Mouse (Mus musculus): ENCODE results near the gene Wbp1. TPM values are rescaled to one million over a fixed set of nuclear protein-coding genes. Genes with fewer than 3 reads are reported as not detected.
A peak's percentile ranks its signal among the peaks of the same experiment; 100 is the strongest.

The Wbp1 gene
- total RNA-seq, 2 experiments from 2014 or later: 68.6 to 72.7 TPM

GRCm38 (mm10) chr6:83086121-83087035 lies 35.0 kb downstream of the Wbp1 start, which contains the start of gene Lbx2:
TSS of gene Lbx2 (plus strand) at chr6:83086367.
- DNase-seq (ENCODE audit: low spot score in 2 of 2): no peak

DNA sequence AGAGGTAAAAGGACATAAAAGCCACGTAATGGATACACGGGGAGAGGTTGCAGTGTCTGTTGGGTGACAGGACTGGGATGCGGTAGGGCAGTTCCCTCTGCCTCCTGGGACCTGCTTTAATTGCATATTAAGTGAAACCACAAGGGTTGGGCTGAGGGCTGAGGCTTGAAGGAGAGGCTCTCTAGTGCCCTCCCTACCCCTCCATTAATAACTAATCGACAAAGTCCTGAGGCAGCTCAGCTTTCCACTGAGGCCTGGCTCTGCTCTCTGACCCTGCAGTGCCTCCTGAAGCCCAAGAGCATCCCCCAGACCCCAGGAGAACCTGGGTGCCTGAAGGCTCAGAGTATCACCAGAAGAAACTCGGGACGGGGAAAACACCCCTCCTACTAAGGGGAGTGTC lies 36.9 kb downstream of the Wbp1 start:
- no peak for DNase-seq (ENCODE audit: low spot score in 2 of 2)

GRCm38 (mm10) chr6:83083497-83083896 lies 37.9 kb downstream of the Wbp1 start:
- DNase-seq (ENCODE audit: low spot score in 2 of 2): no peak

DNA sequence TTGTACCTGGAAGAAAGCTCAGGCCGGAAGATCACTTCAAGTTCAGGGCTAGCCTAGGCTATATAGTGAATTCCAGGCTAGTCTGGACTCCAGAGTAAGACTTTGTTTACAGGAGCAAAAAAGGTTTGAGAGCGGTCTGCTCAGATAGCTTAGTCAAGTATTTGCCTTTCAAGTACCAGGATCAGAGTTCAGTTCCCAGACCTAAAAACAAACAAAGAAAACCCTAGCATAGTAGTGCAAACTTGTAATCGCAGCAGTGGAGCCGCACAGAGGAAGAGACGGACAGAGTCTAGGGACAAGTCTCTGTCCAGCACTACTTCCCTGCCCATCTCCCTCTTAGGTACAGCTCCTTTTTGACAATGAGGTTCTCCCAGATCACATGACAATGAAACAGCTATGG lies 41.1 kb downstream of the Wbp1 start:
- DNase-seq (ENCODE audit: low spot score in 2 of 2): no peak

DNA sequence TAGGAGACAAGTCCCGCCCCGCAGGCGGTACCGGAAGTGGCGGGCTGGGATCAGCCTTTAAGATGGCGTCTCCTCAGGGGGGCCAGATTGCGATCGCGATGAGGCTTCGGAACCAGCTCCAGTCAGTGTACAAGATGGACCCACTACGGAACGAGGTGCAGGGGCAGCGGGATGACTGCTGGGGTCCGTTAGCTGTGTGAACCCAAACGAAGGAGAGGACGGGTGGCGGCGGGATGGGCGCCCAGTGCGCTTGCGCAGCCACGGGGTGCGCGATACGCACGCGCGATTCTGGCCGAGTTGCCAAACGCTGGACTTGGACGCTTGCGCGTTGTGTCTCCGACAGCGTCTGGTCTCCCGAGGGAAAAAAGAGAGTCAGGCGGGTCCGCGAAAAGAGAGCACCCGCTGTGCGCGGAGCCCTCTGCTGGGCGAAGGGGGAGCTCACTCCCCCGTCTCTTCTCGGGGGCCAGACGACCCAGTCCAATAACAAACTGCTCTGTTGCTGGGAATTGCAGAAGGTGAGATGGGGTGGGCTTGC lies 43.0 kb downstream of the Wbp1 start:
- DNase-seq (ENCODE audit: low spot score in 2 of 2): peak; percentile 100

GRCm38 (mm10) chr6:83077630-83078323 lies 43.6 kb downstream of the Wbp1 start, which contains the start of gene Pcgf1:
TSS of gene Pcgf1 (plus strand) at chr6:83077869.
- peak in 1 of 2 experiments; percentile 52 for DNase-seq (ENCODE audit: low spot score in 2 of 2)

DNA sequence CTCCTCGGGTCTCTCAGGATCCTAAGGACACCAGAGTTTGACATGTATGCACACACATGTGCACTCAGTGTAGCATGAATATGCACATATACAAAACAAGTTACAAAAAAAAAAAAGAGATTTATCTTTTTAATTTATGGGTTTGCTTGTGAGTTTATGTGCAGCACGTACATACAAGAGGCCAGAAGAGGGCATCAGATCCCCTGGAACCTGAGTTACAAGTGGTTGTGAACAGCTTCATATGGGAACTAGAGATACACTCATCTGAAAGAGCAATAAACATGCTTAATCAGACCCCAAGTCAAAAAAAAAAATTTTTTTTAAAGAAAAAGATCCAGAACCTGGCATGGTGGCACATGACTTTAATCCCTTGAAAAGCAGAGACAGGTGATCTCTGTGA lies 46.4 kb downstream of the Wbp1 start:
- no peak for DNase-seq (ENCODE audit: low spot score in 2 of 2)

DNA sequence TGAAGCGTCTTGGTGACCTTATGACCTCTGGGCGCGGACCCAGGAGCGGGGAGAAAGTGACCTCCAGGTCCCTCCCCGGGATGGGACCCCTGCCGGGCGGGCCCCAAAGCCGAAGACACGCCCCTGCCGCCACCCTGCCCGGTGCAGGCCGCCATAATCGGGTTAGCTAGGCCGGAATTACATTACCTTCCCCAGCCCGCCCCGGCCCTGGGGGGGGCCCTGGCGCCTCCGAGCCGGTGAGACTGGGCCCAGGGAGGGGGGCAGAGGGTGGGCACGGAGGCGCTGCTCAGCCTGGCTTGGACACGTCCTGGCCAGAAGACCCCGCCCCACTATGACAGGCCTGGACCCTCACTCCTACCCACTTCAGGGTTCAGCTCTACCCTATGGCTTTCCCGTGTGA lies 50.1 kb downstream of the Wbp1 start:
- DNase-seq (ENCODE audit: low spot score in 2 of 2): no peak

DNA sequence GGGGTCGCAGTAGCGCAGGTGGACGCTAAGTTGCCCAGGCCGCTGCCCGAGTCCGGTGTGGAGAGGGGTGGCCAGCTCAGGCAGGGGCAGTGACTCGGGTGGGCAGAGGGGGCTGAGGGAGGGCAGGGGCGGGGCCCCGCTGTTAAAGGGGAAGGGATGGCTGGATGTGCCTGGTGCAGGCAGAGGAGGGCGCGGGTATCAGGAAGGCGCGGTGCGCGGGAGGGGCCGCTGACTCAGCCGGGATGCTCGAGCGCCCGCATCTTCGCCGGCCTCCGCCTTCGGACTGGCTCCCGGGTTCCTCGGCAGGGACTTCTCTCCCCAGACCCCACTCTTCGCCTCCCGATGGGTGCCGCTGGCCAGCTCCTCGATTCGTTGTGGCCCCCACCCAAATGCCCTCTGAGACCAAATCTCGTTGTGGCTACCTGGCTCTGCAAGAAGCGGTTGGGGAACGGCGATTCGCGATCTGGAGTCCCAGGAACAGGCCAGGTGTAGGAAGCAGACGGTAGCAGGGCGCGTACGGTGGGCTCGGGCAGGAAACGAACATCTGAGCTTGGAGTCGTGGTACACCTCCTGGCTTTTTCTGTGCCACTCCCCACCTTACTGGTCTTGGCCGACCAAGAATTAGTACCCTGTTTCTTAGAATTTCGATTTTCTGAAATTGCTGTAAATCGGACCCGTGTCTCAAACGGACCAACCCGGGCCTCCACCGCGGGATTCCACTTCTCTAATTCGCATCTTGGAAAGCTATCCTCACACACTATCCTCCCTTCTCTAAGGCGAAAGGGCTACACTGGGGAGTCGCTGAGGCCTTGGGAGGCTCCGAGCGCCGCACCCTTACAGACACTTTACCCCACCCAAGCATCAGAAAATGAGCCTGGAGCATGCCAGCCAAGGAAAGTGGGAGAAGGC lies 50.8 kb downstream of the Wbp1 start:
- peak; percentile 56 to 65 for DNase-seq (ENCODE audit: low spot score in 2 of 2)

- no peak for DNase-seq (ENCODE audit: low spot score in 2 of 2)
Observed at GRCm38 (mm10) chr6:83070247-83070310, 51.3 kb downstream of the Wbp1 start, which contains the start of gene Tlx2. TSS of gene Tlx2 (minus strand) at chr6:83070293.

DNA sequence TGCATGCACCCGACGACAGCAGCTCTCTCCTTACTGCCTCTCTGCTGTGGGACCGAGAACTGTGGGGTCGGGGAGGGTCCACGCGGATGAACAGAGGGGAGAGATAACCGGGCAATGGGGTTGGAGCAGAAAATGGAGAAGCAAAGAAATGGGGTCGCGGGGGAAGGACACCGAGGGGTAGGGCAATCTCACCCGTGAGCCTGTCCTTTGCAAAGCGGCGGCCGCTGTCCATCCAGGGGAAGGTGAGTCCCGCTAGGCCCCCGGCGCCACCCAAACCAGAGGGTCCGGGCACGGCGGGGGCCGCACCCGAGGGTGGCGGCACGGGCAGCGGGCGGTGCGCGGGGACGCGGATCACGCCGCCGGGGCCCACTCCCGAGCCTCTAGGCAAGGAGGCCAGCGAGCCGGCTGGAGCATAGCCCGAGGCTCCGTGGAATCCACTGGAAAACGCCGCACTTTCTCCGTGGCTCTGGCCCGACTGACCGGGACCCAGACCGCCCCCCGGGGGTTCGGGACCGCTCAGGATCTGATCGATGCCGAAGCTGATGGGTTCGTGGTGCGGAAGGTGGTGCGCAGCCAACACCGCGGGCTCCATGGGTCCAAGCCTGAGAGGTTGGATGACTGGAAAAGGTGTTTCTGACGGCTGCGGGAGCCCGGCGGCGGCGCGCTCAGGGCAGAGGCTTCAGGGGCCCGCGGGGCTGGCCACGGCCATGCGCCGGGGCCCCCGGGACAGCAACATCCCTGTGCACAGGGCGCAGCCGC lies 51.7 kb downstream of the Wbp1 start:
- DNase-seq (ENCODE audit: low spot score in 2 of 2): no peak

Small RNA genes within 50 kb of the gene (microRNA-seq; reads per million reads assigned to microRNA genes)
- 0 reads per million in 2 experiments for gene Mir3470a

Other genes starting within 250 kb of the Wbp1 start
- gene Sema4f, start 181.8 kb downstream of the Wbp1 start, total RNA-seq (2021): 10 to 100 TPM; 43.2 to 47.0 TPM
- not detected for gene M1ap, start 174.7 kb downstream of the Wbp1 start, total RNA-seq (2021)
- gene Dok1, start 88.1 kb downstream of the Wbp1 start, total RNA-seq (2021): 1 to 10 TPM; 1.6 to 2.4 TPM
- gene Loxl3, start 87.4 kb downstream of the Wbp1 start, total RNA-seq (2021): 1 to 10 TPM; 3.0 to 5.7 TPM
- gene Aup1, start 67.0 kb downstream of the Wbp1 start, total RNA-seq (2021): 100 to 1,000 TPM in 1 of 2 experiments, 10 to 100 TPM in 1; 92.7 to 115 TPM
- gene Htra2, start 66.3 kb downstream of the Wbp1 start, total RNA-seq (2021): 10 to 100 TPM; 68.0 to 70.4 TPM
- under 1 TPM; 0.37 to 0.54 TPM for gene Dqx1, start 63.7 kb downstream of the Wbp1 start, total RNA-seq (2021)
- gene Tlx2, start 51.3 kb downstream of the Wbp1 start, total RNA-seq (2021): not detected
- 10 to 100 TPM; 18.8 to 22.2 TPM for gene Pcgf1, start 43.7 kb downstream of the Wbp1 start, total RNA-seq (2021)
- gene Lbx2, start 35.2 kb downstream of the Wbp1 start, total RNA-seq (2021): under 1 TPM; 0.42 to 0.46 TPM
- 10 to 100 TPM in 1 of 2 experiments, 1 to 10 TPM in 1; 5.9 to 12.0 TPM for gene Ccdc142, start 20.0 kb downstream of the Wbp1 start, total RNA-seq (2021)
- 1 to 10 TPM; 7.2 to 8.1 TPM for gene Gm42688, start 19.9 kb downstream of the Wbp1 start, total RNA-seq (2021)
- 10 to 100 TPM; 55.6 to 58.1 TPM for gene Mrpl53, start 12.5 kb downstream of the Wbp1 start, total RNA-seq (2021)
- 10 to 100 TPM; 27.7 to 30.3 TPM for gene Mogs, start 6.1 kb downstream of the Wbp1 start, total RNA-seq (2021)
- gene Ino80b, start 3.9 kb upstream of the Wbp1 start, total RNA-seq (2021): 10 to 100 TPM; 21.6 to 22.6 TPM
- 10 to 100 TPM; 36.2 to 36.5 TPM for gene Rtkn, start 13.9 kb upstream of the Wbp1 start, total RNA-seq (2021)
- 10 to 100 TPM; 21.5 to 28.1 TPM for gene Wdr54, start 34.8 kb upstream of the Wbp1 start, total RNA-seq (2021)
- gene 1700003E16Rik, start 34.8 kb upstream of the Wbp1 start, total RNA-seq (2021): 10 to 100 TPM; 20.6 to 22.1 TPM
- 100 to 1,000 TPM; 360 to 362 TPM for gene Dctn1, start 44.4 kb upstream of the Wbp1 start, total RNA-seq (2021)
- 1 to 10 TPM in 1 of 2 experiments, under 1 TPM in 1; 0.31 to 2.9 TPM for gene Slc4a5, start 98.3 kb upstream of the Wbp1 start, total RNA-seq (2021)
- 10 to 100 TPM; 10.3 to 11.3 TPM for gene Mthfd2, start 204.3 kb upstream of the Wbp1 start, total RNA-seq (2021)
- gene Mob1a, start 204.5 kb upstream of the Wbp1 start, total RNA-seq (2021): 10 to 100 TPM; 24.2 to 25.0 TPM
- gene Bola3, start 227.6 kb upstream of the Wbp1 start, total RNA-seq (2021): 10 to 100 TPM; 35.5 to 36.3 TPM

Data from layer of hippocampus, postnatal 10 days (tissue).